Mouse (Mus musculus): ENCODE measurements around the gene Lypd8. TPM values are rescaled to one million over a fixed set of nuclear protein-coding genes. Genes with fewer than 3 reads are reported as not detected.

Lypd8 gene
- total and polyA plus RNA-seq, 3 experiments: 0.16 TPM; not detected in 2

DNA sequence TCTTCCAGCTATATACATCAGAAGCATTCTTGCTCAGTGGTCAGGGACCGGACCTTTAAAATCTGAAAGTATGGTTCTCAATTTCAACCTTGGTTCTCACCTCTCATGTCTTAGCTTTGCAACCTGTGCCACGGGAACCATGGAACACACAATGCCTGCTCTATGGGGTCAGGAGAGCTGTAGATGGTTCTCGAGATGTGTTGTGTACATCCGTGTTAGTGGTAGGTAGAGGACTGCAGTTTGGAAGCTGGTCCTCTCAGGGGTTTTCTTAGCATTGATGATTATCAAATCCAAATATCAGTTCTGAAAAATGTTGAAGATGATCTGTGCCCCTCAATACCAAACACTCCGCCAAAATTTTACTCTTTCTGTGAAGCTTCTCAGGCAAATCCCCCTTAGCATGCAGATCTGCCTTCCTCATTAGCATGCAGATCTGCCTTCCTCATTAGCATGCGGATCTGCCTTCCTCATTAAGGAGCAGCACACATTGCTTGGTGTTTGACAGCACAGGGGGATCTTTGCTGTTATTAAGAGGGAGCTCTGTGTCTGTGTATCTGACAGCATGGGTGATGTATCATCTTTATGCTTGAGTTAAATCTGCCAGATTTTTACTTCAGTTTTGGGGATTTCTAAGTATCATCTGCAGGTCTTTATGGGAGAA is 21.3 kb downstream of the Lypd8 start:
- no peak for DNase-seq

GRCm38 (mm10) chr11:58400655-58401054 is 21.8 kb downstream of the Lypd8 start:
- no peak for DNase-seq

GRCm38 (mm10) chr11:58408066-58408465 is 29.2 kb downstream of the Lypd8 start:
- no peak for DNase-seq

DNA sequence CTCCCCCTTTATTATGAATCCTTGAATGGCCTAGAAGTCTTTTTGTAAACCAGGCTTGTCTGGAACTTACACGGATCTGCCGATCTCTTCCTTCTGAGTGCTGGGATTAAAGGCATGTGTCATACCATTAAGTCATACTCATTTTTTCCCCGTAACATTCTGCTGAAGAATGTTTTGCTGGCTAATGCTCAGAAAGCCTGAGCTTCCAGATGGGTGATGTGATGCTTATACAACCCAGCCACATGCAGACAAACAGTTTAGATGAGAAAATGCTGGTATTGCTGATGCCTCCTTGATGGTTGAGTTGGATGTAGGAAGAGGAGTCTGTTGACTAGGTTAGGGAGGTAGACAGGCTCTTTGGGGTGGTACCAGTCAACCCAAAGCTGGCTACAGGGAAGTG is 39.5 kb downstream of the Lypd8 start:
- DNase-seq: no peak

- no peak for DNase-seq
These were observed 42.0 kb downstream of the Lypd8 start, which contains the start of gene 1810065E05Rik for GRCm38 (mm10) chr11:58420815-58421214. TSS of gene 1810065E05Rik (plus strand) at chr11:58421111.

- DNase-seq: no peak
These were observed 53.4 kb downstream of the Lypd8 start, which contains the start of gene Gm12253 for GRCm38 (mm10) chr11:58432259-58432658. TSS of gene Gm12253 (plus strand) at chr11:58432559.

DNA sequence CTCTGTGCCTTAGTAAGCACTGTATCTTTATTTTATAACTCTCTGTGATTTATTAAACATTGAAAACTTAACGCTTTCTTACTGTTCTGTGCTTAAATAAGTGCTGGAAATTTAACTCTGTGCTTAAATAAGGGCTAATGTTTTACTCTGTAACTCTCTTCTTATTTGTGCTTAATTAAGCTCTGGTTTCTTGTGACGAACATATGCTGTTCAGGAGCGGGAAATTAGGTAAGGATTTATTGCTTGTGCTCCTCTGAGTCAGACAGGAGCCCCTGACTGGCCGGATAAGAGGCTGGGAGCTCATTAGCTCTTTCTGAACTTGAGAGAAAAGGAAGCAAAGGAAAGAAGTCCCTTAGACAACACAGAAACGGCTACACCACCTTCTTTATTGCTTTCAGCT is 59.0 kb downstream of the Lypd8 start:
- DNase-seq: no peak

Other genes with a start within 250 kb of the Lypd8 start
- gene Gemin5, start 210.5 kb upstream of the Lypd8 start, total RNA-seq (2021): 10 to 100 TPM; 21.2 to 21.4 TPM
- 8.4 and 9.1 TPM in 2 replicates for gene Gemin5, start 210.5 kb upstream of the Lypd8 start, polyA plus RNA-seq (2012; rRNA removed)
- 10 to 100 TPM; 83.9 to 89.2 TPM for gene Mrpl22, start 207.4 kb upstream of the Lypd8 start, total RNA-seq (2021)
- 25.2 and 33.4 TPM in 2 replicates for gene Mrpl22, start 207.4 kb upstream of the Lypd8 start, polyA plus RNA-seq (2012; rRNA removed)
- gene Igtp, start 179.5 kb upstream of the Lypd8 start, total RNA-seq (2021): 10 to 100 TPM; 18.2 to 22.0 TPM
- 8.6 and 10.2 TPM in 2 replicates for gene Igtp, start 179.5 kb upstream of the Lypd8 start, polyA plus RNA-seq (2012; rRNA removed)
- 10 to 100 TPM; 11.3 to 14.5 TPM for gene Irgm2, start 179.4 kb upstream of the Lypd8 start, total RNA-seq (2021)
- gene Irgm2, start 179.4 kb upstream of the Lypd8 start, polyA plus RNA-seq (2012; rRNA removed): 8.5 and 12.6 TPM in 2 replicates
- gene 4930438A08Rik, start 104.2 kb upstream of the Lypd8 start, total RNA-seq (2021): not detected
- 0.06 TPM in 1 of 2 replicates, not detected in the other for gene 4930438A08Rik, start 104.2 kb upstream of the Lypd8 start, polyA plus RNA-seq (2012; rRNA removed)
- gene Zfp692, start 72.0 kb upstream of the Lypd8 start, total RNA-seq (2021): 10 to 100 TPM; 10.5 to 11.7 TPM
- gene Zfp692, start 72.0 kb upstream of the Lypd8 start, polyA plus RNA-seq (2012; rRNA removed): 23.3 and 25.7 TPM in 2 replicates
- 10 to 100 TPM; 43.6 to 51.2 TPM for gene Zfp672, start 48.7 kb upstream of the Lypd8 start, total RNA-seq (2021)
- gene Zfp672, start 48.7 kb upstream of the Lypd8 start, polyA plus RNA-seq (2012; rRNA removed): 59.3 and 59.9 TPM in 2 replicates
- 10 to 100 TPM; 24.3 to 54.5 TPM for gene Sh3bp5l, start 48.3 kb upstream of the Lypd8 start, total RNA-seq (2021)
- 49.6 and 49.7 TPM in 2 replicates for gene Sh3bp5l, start 48.3 kb upstream of the Lypd8 start, polyA plus RNA-seq (2012; rRNA removed)
- not detected for gene 1810065E05Rik, start 42.1 kb downstream of the Lypd8 start, total RNA-seq (2021)
- not detected in 2 replicates for gene 1810065E05Rik, start 42.1 kb downstream of the Lypd8 start, polyA plus RNA-seq (2012; rRNA removed)
- gene Gm12253, start 53.5 kb downstream of the Lypd8 start, total RNA-seq (2021): not detected
- not detected in 2 replicates for gene Gm12253, start 53.5 kb downstream of the Lypd8 start, polyA plus RNA-seq (2012; rRNA removed)
- gene Lypd9, start 73.9 kb downstream of the Lypd8 start, total RNA-seq (2021): not detected
- not detected in 2 replicates for gene Lypd9, start 73.9 kb downstream of the Lypd8 start, polyA plus RNA-seq (2012; rRNA removed)
- not detected for gene Olfr30, start 83.2 kb downstream of the Lypd8 start, total RNA-seq (2021)
- gene Olfr30, start 83.2 kb downstream of the Lypd8 start, polyA plus RNA-seq (2012; rRNA removed): not detected in 2 replicates
- gene Olfr332, start 113.5 kb downstream of the Lypd8 start, total RNA-seq (2021): not detected
- gene Olfr332, start 113.5 kb downstream of the Lypd8 start, polyA plus RNA-seq (2012; rRNA removed): not detected in 2 replicates
- not detected for gene Olfr331, start 123.5 kb downstream of the Lypd8 start, total RNA-seq (2021)
- not detected in 2 replicates for gene Olfr331, start 123.5 kb downstream of the Lypd8 start, polyA plus RNA-seq (2012; rRNA removed)
- gene Olfr330, start 155.8 kb downstream of the Lypd8 start, total RNA-seq (2021): 1 to 10 TPM in 1 of 2 experiments, under 1 TPM in 1; 0.41 to 1.0 TPM
- 0.95 and 3.2 TPM in 2 replicates for gene Olfr330, start 155.8 kb downstream of the Lypd8 start, polyA plus RNA-seq (2012; rRNA removed)
- 1 to 10 TPM in 1 of 2 experiments, under 1 TPM in 1; 0.62 to 1.4 TPM for gene Olfr329-ps, start 167.4 kb downstream of the Lypd8 start, total RNA-seq (2021)
- 0.69 and 1.0 TPM in 2 replicates for gene Olfr329-ps, start 167.4 kb downstream of the Lypd8 start, polyA plus RNA-seq (2012; rRNA removed)
- gene Olfr328, start 176.6 kb downstream of the Lypd8 start, total RNA-seq (2021): under 1 TPM in 1 of 2 experiments, not detected in 1; 0.24 TPM
- gene Olfr328, start 176.6 kb downstream of the Lypd8 start, polyA plus RNA-seq (2012; rRNA removed): not detected in 2 replicates
- not detected for gene Olfr224, start 191.5 kb downstream of the Lypd8 start, total RNA-seq (2021)
- gene Olfr224, start 191.5 kb downstream of the Lypd8 start, polyA plus RNA-seq (2012; rRNA removed): not detected in 2 replicates
- not detected for gene Olfr325, start 198.7 kb downstream of the Lypd8 start, total RNA-seq (2021)
- not detected in 2 replicates for gene Olfr325, start 198.7 kb downstream of the Lypd8 start, polyA plus RNA-seq (2012; rRNA removed)
- gene Olfr324, start 216.1 kb downstream of the Lypd8 start, total RNA-seq (2021): not detected
- not detected in 2 replicates for gene Olfr324, start 216.1 kb downstream of the Lypd8 start, polyA plus RNA-seq (2012; rRNA removed)
- not detected for gene 2210407C18Rik, start 237.0 kb downstream of the Lypd8 start, total RNA-seq (2021)
- 0.17 TPM in 1 of 2 replicates, not detected in the other for gene 2210407C18Rik, start 237.0 kb downstream of the Lypd8 start, polyA plus RNA-seq (2012; rRNA removed)